Mouse (Mus musculus) forebrain, embryonic 14.5 days (tissue): ENCODE measurements around the gene Gm37419. TPM values are rescaled to one million over a fixed set of nuclear protein-coding genes. Genes with fewer than 3 reads are reported as not detected.

Experiments
- ATAC-seq: fragments of 200-750 bp; cut with Nextera tagmentation; 2 replicates; pipeline ENCODE4 v1.8.0; 2017; ENCODE audit warnings: mild to moderate bottlenecking, moderate library complexity
- DNase-seq: peaks from one replicate; pipeline ENCODE4 v3.0.0-alpha.2; 2015; ENCODE audit warnings: low spot score
- H3K27ac ChIP-seq: fragments of 300-500 bp; sonication (generic); 2 replicates; pipeline ENCODE4 v1.5.1; 2014; ENCODE audit warnings: low read depth, mild to moderate bottlenecking, control low read depth, low read length, moderate library complexity
- H3K27me3 ChIP-seq: fragments of 300-500 bp; sonication (generic); replicated peaks from 2 replicates; pipeline ENCODE4 v1.6.1; 2014; ENCODE audit warnings: low read length, control low read depth, mixed read lengths; ENCODE audit not compliant: control insufficient read depth, insufficient read depth
- H3K36me3 ChIP-seq: fragments of 300-500 bp; sonication (generic); 2 replicates; pipeline ENCODE4 v1.6.1; 2014; ENCODE audit warnings: low read length, control low read depth; ENCODE audit not compliant: control insufficient read depth, insufficient read depth
- H3K4me1 ChIP-seq: fragments of 300-500 bp; sonication (generic); 2 replicates; pipeline ENCODE4 v1.6.1; 2014; ENCODE audit warnings: antibody characterized with exemption, low read length, control low read depth; ENCODE audit not compliant: control insufficient read depth, insufficient read depth
- H3K4me2 ChIP-seq: fragments of 300-500 bp; sonication (generic); 2 replicates; pipeline ENCODE4 v1.6.1; 2014; ENCODE audit warnings: mild to moderate bottlenecking, control low read depth, low read length
- H3K4me3 ChIP-seq: fragments of 300-500 bp; sonication (generic); 2 replicates; pipeline ENCODE4 v1.5.1; 2014; ENCODE audit warnings: low read depth, low read length, control low read depth
- H3K9ac ChIP-seq: fragments of 300-500 bp; sonication (generic); 2 replicates; pipeline ENCODE4 v1.6.1; 2014; ENCODE audit warnings: mild to moderate bottlenecking, low read length, control low read depth, moderate library complexity
- H3K9me3 ChIP-seq: fragments of 300-500 bp; sonication (generic); replicated peaks from 2 replicates; pipeline ENCODE4 v1.6.1; 2016; ENCODE audit warnings: low read length, control low read depth, mixed read lengths; ENCODE audit not compliant: control insufficient read depth
- WGBS: fragments of 180-500 bp; shearing (Covaris S2); extraction: QIAGEN DNeasy Blood & Tissue Kit; methylation state at CpG from one replicate; pipeline ENCODE4 v1.1.7; 2014; 5-methylcytosine and 5-hydroxymethylcytosine counted together
- polyA plus RNA-seq: library from polyadenylated mRNA; unstranded; fragments of >200 nt; fragmentation: Nextera tagmentation; extraction: Ambion mirVana; gene quantifications from 2 replicates; pipeline ENCODE4 v1.2.1, GENCODE M21; 2014

Gm37419 gene
- polyA plus RNA-seq, 1 experiment from 2014 or later: not detected

GRCm38 (mm10) chr16:24022605-24023004, 34.3 kb downstream of the Gm37419 start:
- 89% methylated on average over 4 of the region's 4 CpGs for WGBS
- Histone ChIP-seq H3K36me3 (no peaks in the 10 kb centered on the region), H3K9ac (no peak overlapping the region), H3K4me1 (no peaks in the 10 kb centered on the region), H3K4me3 (no peak overlapping the region), H3K27me3 (no peaks in the 10 kb centered on the region), H3K9me3 (no peaks in the 10 kb centered on the region), H3K4me2 (no peak overlapping the region), H3K27ac (no peak overlapping the region)
- DNase-seq: no peak
- no peak for ATAC-seq

- Histone ChIP-seq H3K4me3 (no peak overlapping the region), H3K4me2 (no peak overlapping the region), H3K4me1 (no peaks in the 10 kb centered on the region), H3K27ac (no peak overlapping the region), H3K9ac (no peak overlapping the region), H3K27me3 (no peaks in the 10 kb centered on the region), H3K36me3 (no peaks in the 10 kb centered on the region), H3K9me3 (no peaks in the 10 kb centered on the region)
- 78% methylated on average over 7 of the region's 7 CpGs for WGBS
- DNase-seq (no peak), ATAC-seq (no peak)
These were observed 37.2 kb downstream of the Gm37419 start for GRCm38 (mm10) chr16:24025442-24025841.

GRCm38 (mm10) chr16:24029965-24030672, 41.8 kb downstream of the Gm37419 start:
- Histone ChIP-seq H3K4me3 (no peak overlapping the region), H3K9ac (no peak overlapping the region), H3K4me2 (no peak overlapping the region), H3K9me3 (no peaks in the 10 kb centered on the region), H3K36me3 (no peaks in the 10 kb centered on the region), H3K27me3 (no peaks in the 10 kb centered on the region), H3K27ac (no peak overlapping the region), H3K4me1 (no peaks in the 10 kb centered on the region)
- DNase-seq (no peak), ATAC-seq (no peak)
- 58% methylated on average over 2 of the region's 2 CpGs for WGBS

GRCm38 (mm10) chr16:24033259-24033658, 45.0 kb downstream of the Gm37419 start:
- 95% methylated on average over 5 of the region's 5 CpGs for WGBS
- ATAC-seq: no peak

GRCm38 (mm10) chr16:24034450-24034849, 46.2 kb downstream of the Gm37419 start:
- H3K27ac ChIP-seq: no peak overlapping the region
- H3K4me2 ChIP-seq: no peak overlapping the region
- no peaks in the 10 kb centered on the region for H3K9me3 ChIP-seq
- H3K4me1 ChIP-seq: no peaks in the 10 kb centered on the region
- H3K36me3 ChIP-seq: no peaks in the 10 kb centered on the region
- no peak overlapping the region for H3K4me3 ChIP-seq
- no peak overlapping the region for H3K9ac ChIP-seq
- WGBS: 73% methylated on average over 2 of the region's 2 CpGs
- ATAC-seq (no peak), DNase-seq (no peak)
- no peaks in the 10 kb centered on the region for H3K27me3 ChIP-seq

More at GRCm38 (mm10) chr16:24033259-24033658, 45.0 kb downstream of the Gm37419 start:
- Histone ChIP-seq H3K36me3 (no peaks in the 10 kb centered on the region), H3K4me1 (no peaks in the 10 kb centered on the region), H3K9me3 (no peaks in the 10 kb centered on the region), H3K4me2 (no peak overlapping the region), H3K4me3 (no peak overlapping the region), H3K27me3 (no peaks in the 10 kb centered on the region), H3K27ac (no peak overlapping the region), H3K9ac (no peak overlapping the region)
- no peak for DNase-seq

DNA sequence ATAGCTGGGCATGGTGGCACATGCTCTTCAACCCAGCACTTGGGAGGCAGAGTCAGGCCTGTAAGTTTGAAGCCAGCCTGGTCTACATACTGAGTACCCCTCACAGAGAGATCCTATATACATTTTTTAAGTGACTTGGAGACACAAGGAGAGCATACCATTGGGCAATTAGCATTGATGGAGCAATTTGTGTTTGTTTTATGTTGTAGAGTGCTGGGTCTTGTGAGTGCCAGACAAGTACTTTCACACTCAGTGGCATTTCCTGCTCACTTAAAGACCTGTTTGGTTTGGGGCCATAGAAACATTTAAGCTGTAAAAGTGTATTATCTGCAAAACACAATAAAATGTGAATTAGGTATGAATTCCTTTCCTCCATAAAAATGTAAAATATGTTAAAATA, 47.5 kb downstream of the Gm37419 start:
- no peaks in the 10 kb centered on the region for H3K4me1 ChIP-seq
- no peaks in the 10 kb centered on the region for H3K9me3 ChIP-seq
- H3K27me3 ChIP-seq: no peaks in the 10 kb centered on the region

GRCm38 (mm10) chr16:24036398-24036797, 48.1 kb downstream of the Gm37419 start:
- Histone ChIP-seq H3K9ac (no peak overlapping the region), H3K27ac (no peak overlapping the region), H3K27me3 (no peaks in the 10 kb centered on the region), H3K9me3 (no peaks in the 10 kb centered on the region), H3K4me1 (no peaks in the 10 kb centered on the region), H3K4me2 (no peak overlapping the region), H3K4me3 (no peak overlapping the region), H3K36me3 (no peaks in the 10 kb centered on the region)
- DNase-seq (no peak), ATAC-seq (no peak)
- 97% methylated on average over 3 of the region's 3 CpGs for WGBS

More for the DNA sequence above, 47.5 kb downstream of the Gm37419 start:
- Histone ChIP-seq H3K9ac (no peak overlapping the region), H3K4me2 (no peak overlapping the region), H3K4me3 (no peak overlapping the region), H3K36me3 (no peaks in the 10 kb centered on the region), H3K27ac (no peak overlapping the region)
- no peak for ATAC-seq
- no peak for DNase-seq

Other genes starting within 250 kb of the Gm37419 start
- gene Sst, start 97.5 kb upstream of the Gm37419 start, polyA plus RNA-seq: 202 and 215 TPM in 2 replicates
- not detected in 2 replicates for gene Rtp2, start 56.1 kb upstream of the Gm37419 start, polyA plus RNA-seq
- gene Bcl6, start 370 bp downstream of the Gm37419 start, polyA plus RNA-seq: 1.3 and 1.7 TPM in 2 replicates